Mouse (Mus musculus) kidney, postnatal 0 days (tissue): ENCODE data around the gene Olfr1342. TPM values are rescaled to one million over a fixed set of nuclear protein-coding genes. Genes with fewer than 3 reads are reported as not detected.

ENCODE experiments used
- ATAC-seq: fragments of 200-750 bp; cut with Nextera tagmentation; replicated peaks from 2 replicates; pipeline ENCODE4 v1.8.0; 2017; ENCODE audit warnings: low read depth, moderate number of reproducible peaks, moderate TSS enrichment, moderate library complexity; ENCODE audit not compliant: low FRiP score
- DNase-seq: peaks from one replicate; pipeline ENCODE4 v3.0.0-alpha.2; 2016; ENCODE audit warnings: low spot score
- H3K27ac ChIP-seq: fragments of 300-500 bp; sonication (generic); 2 replicates; pipeline ENCODE4 v1.5.1; 2014; ENCODE audit warnings: mild to moderate bottlenecking
- H3K27me3 ChIP-seq: fragments of 300-500 bp; sonication (generic); 2 replicates; pipeline ENCODE4 v1.6.1; 2014; ENCODE audit warnings: low read length, mixed read lengths; ENCODE audit not compliant: insufficient read depth
- H3K36me3 ChIP-seq: fragments of 300-500 bp; sonication (generic); 2 replicates; pipeline ENCODE4 v1.6.1; 2014; ENCODE audit warnings: low read length, mixed read lengths; ENCODE audit not compliant: insufficient read depth
- H3K4me1 ChIP-seq: fragments of 300-500 bp; sonication (generic); replicated peaks from 2 replicates; pipeline ENCODE4 v1.6.1; 2014; ENCODE audit warnings: antibody characterized with exemption, low read length, mixed read lengths; ENCODE audit not compliant: insufficient read depth
- H3K4me2 ChIP-seq: fragments of 300-500 bp; sonication (generic); 2 replicates; pipeline ENCODE4 v1.6.1; 2014; ENCODE audit warnings: mild to moderate bottlenecking, low read length, moderate library complexity, mixed read lengths
- H3K4me3 ChIP-seq: fragments of 300-500 bp; sonication (generic); replicated peaks from 2 replicates; pipeline ENCODE4 v1.5.1; 2014; ENCODE audit warnings: low read depth, low read length
- H3K9ac ChIP-seq: fragments of 300-500 bp; sonication (generic); 2 replicates; pipeline ENCODE4 v1.6.1; 2014; ENCODE audit warnings: low read depth, low read length
- H3K9me3 ChIP-seq: fragments of 300-500 bp; sonication (generic); replicated peaks from 2 replicates; pipeline ENCODE4 v1.6.1; 2016; ENCODE audit warnings: low read length, inconsistent platforms, mixed read lengths
- CTCF ChIP-seq: IDR thresholded peaks from 2 replicates; pipeline ENCODE4 v1.5.1; 2016; ENCODE audit warnings: antibody characterized with exemption, low read depth, mild to moderate bottlenecking, moderate library complexity
- WGBS: fragments of 180-500 bp; shearing (Covaris S2); extraction: QIAGEN DNeasy Blood & Tissue Kit; methylation state at CpG from one replicate; pipeline ENCODE4 v1.1.7; 2014; 5-methylcytosine and 5-hydroxymethylcytosine counted together
- polyA plus RNA-seq: library from polyadenylated mRNA; unstranded; fragments of >200 nt; fragmentation: Nextera tagmentation; extraction: Ambion mirVana; gene quantifications from 2 replicates; pipeline ENCODE4 v1.2.1, GENCODE M21; 2015

Gene Olfr1342
- polyA plus RNA-seq, 1 experiment from 2014 or later: 0.03 TPM

- no peak within 1 kb of the TSS for H3K4me2 ChIP-seq
- no peaks in the 10 kb centered on the region for H3K9me3 ChIP-seq
- no peak within 1 kb of the TSS for H3K27ac ChIP-seq
- no peaks in the 10 kb centered on the region for H3K36me3 ChIP-seq
- ATAC-seq: no peak
- no peaks in the 10 kb centered on the region for H3K4me1 ChIP-seq
- no peaks in the 10 kb centered on the region for H3K27me3 ChIP-seq
- TF ChIP-seq CTCF: no peak
- no peak for DNase-seq
- no peak within 1 kb of the TSS for H3K4me3 ChIP-seq
- H3K9ac ChIP-seq: no peak within 1 kb of the TSS
Observed at GRCm38 (mm10) chr4:118719838-118720237, 27.3 kb upstream of the Olfr1342 start, which contains the start of gene Olfr1340. TSS of gene Olfr1340 (plus strand) at chr4:118720138.

- H3K4me2 ChIP-seq: no peak overlapping the region
- no peaks in the 10 kb centered on the region for H3K9me3 ChIP-seq
- no peak for DNase-seq
- no peak for ATAC-seq
- H3K4me1 ChIP-seq: no peaks in the 10 kb centered on the region
- no peaks in the 10 kb centered on the region for H3K27me3 ChIP-seq
- no peak overlapping the region for H3K4me3 ChIP-seq
- no peaks in the 10 kb centered on the region for H3K36me3 ChIP-seq
- TF ChIP-seq CTCF: no peak
- 48% methylated on average over 1 of the region's 1 CpGs for WGBS
- no peak overlapping the region for H3K27ac ChIP-seq
- H3K9ac ChIP-seq: no peak overlapping the region
Observed at GRCm38 (mm10) chr4:118711656-118712055, 19.1 kb upstream of the Olfr1342 start.

GRCm38 (mm10) chr4:118708086-118708485 is 15.5 kb upstream of the Olfr1342 start:
- no peaks in the 10 kb centered on the region for H3K9me3 ChIP-seq
- 78% methylated on average over 5 of the region's 5 CpGs for WGBS
- no peak for ATAC-seq
- TF ChIP-seq CTCF: no peak
- H3K27me3 ChIP-seq: no peaks in the 10 kb centered on the region
- no peak overlapping the region for H3K4me3 ChIP-seq
- H3K27ac ChIP-seq: no peak overlapping the region
- no peak overlapping the region for H3K9ac ChIP-seq
- H3K36me3 ChIP-seq: no peaks in the 10 kb centered on the region
- H3K4me2 ChIP-seq: no peak overlapping the region
- DNase-seq: no peak
- no peaks in the 10 kb centered on the region for H3K4me1 ChIP-seq

GRCm38 (mm10) chr4:118703223-118703622 is 10.7 kb upstream of the Olfr1342 start, which contains the start of gene Olfr1341:
TSS of gene Olfr1341 (plus strand) at chr4:118703523.
- Histone ChIP-seq H3K9ac (no peak within 1 kb of the TSS), H3K4me3 (no peak within 1 kb of the TSS), H3K36me3 (no peaks in the 10 kb centered on the region), H3K4me2 (no peak within 1 kb of the TSS), H3K27me3 (no peaks in the 10 kb centered on the region), H3K27ac (no peak within 1 kb of the TSS), H3K4me1 (no peaks in the 10 kb centered on the region), H3K9me3 (no peaks in the 10 kb centered on the region)
- 74% methylated on average over 3 of the region's 3 CpGs for WGBS
- TF ChIP-seq CTCF: no peak
- ATAC-seq (no peak), DNase-seq (no peak)

- TF ChIP-seq CTCF: no peak
- no peak overlapping the region for H3K9ac ChIP-seq
- WGBS: 31% methylated on average over 2 of the region's 2 CpGs
- H3K36me3 ChIP-seq: no peaks in the 10 kb centered on the region
- H3K27me3 ChIP-seq: no peaks in the 10 kb centered on the region
- no peak overlapping the region for H3K27ac ChIP-seq
- no peak for ATAC-seq
- no peaks in the 10 kb centered on the region for H3K9me3 ChIP-seq
- DNase-seq: no peak
- H3K4me1 ChIP-seq: no peaks in the 10 kb centered on the region
- H3K4me2 ChIP-seq: no peak overlapping the region
- no peak overlapping the region for H3K4me3 ChIP-seq
Observed at GRCm38 (mm10) chr4:118693812-118694211, 1.3 kb upstream of the Olfr1342 start.

GRCm38 (mm10) chr4:118687086-118687485 is 5.5 kb downstream of the Olfr1342 start:
- Histone ChIP-seq H3K36me3 (no peaks in the 10 kb centered on the region), H3K9me3 (no peaks in the 10 kb centered on the region), H3K4me3 (no peak overlapping the region), H3K9ac (no peak overlapping the region), H3K27me3 (no peaks in the 10 kb centered on the region), H3K4me2 (no peak overlapping the region), H3K4me1 (no peaks in the 10 kb centered on the region), H3K27ac (no peak overlapping the region)
- 30% methylated on average over 2 of the region's 2 CpGs for WGBS
- no peak for ATAC-seq
- DNase-seq: no peak
- no peak for TF ChIP-seq CTCF

- DNase-seq (no peak), ATAC-seq (no peak)
- no peaks in the 10 kb centered on the region for H3K9me3 ChIP-seq
- H3K36me3 ChIP-seq: no peaks in the 10 kb centered on the region
- no peak within 1 kb of the TSS for H3K4me2 ChIP-seq
- no peak within 1 kb of the TSS for H3K9ac ChIP-seq
- TF ChIP-seq CTCF: no peak
- no peak within 1 kb of the TSS for H3K27ac ChIP-seq
- H3K27me3 ChIP-seq: no peaks in the 10 kb centered on the region
- H3K4me1 ChIP-seq: no peaks in the 10 kb centered on the region
- H3K4me3 ChIP-seq: no peak within 1 kb of the TSS
Observed at GRCm38 (mm10) chr4:118658652-118659051, 33.9 kb downstream of the Olfr1342 start, which contains the start of gene Olfr62. TSS of gene Olfr62 (plus strand) at chr4:118658952.
